Mouse (Mus musculus) embryonic facial prominence, embryonic 15.5 days (tissue): Measurements from ENCODE around the gene Anks1. TPM values are rescaled to one million over a fixed set of nuclear protein-coding genes. Genes with fewer than 3 reads are reported as not detected.

ENCODE experiments used
- ATAC-seq: fragments of 200-750 bp; cut with Nextera tagmentation; 2 replicates; pipeline ENCODE4 v1.8.0; 2017; ENCODE audit warnings: low read depth, moderate TSS enrichment; ENCODE audit not compliant: insufficient number of reproducible peaks, low FRiP score, low TSS enrichment
- H3K27ac ChIP-seq: fragments of 300-500 bp; sonication (generic); replicated peaks from 2 replicates; pipeline ENCODE4 v1.5.1; 2015; ENCODE audit warnings: mild to moderate bottlenecking, inconsistent platforms
- H3K27me3 ChIP-seq: fragments of 300-500 bp; sonication (generic); 2 replicates; pipeline ENCODE4 v1.6.1; 2015; ENCODE audit warnings: inconsistent platforms
- H3K36me3 ChIP-seq: fragments of 300-500 bp; sonication (generic); 2 replicates; pipeline ENCODE4 v1.6.1; 2015; ENCODE audit warnings: mild to moderate bottlenecking, inconsistent platforms
- H3K4me1 ChIP-seq: fragments of 300-500 bp; sonication (generic); 2 replicates; pipeline ENCODE4 v1.6.1; 2015; ENCODE audit warnings: inconsistent platforms
- H3K4me2 ChIP-seq: fragments of 300-500 bp; sonication (generic); replicated peaks from 2 replicates; pipeline ENCODE4 v1.6.1; 2015; ENCODE audit warnings: mild to moderate bottlenecking, inconsistent platforms
- H3K4me3 ChIP-seq: fragments of 300-500 bp; sonication (generic); replicated peaks from 2 replicates; pipeline ENCODE4 v1.5.1; 2015; ENCODE audit warnings: mild to moderate bottlenecking, inconsistent platforms
- H3K9ac ChIP-seq: fragments of 300-500 bp; sonication (generic); 2 replicates; pipeline ENCODE4 v1.6.1; 2015; ENCODE audit warnings: inconsistent platforms
- H3K9me3 ChIP-seq: fragments of 300-500 bp; sonication (generic); replicated peaks from 2 replicates; pipeline ENCODE4 v1.6.1; 2016; ENCODE audit warnings: inconsistent platforms
- WGBS: fragments of 180-500 bp; shearing (Covaris S2); methylation state at CpG from one replicate; pipeline ENCODE4 v1.1.7; 2015; 5-methylcytosine and 5-hydroxymethylcytosine counted together
- polyA plus RNA-seq: library from polyadenylated mRNA; unstranded; fragments of >200 nt; fragmentation: Nextera tagmentation; extraction: Ambion mirVana; gene quantifications from 2 replicates; pipeline ENCODE4 v1.2.1, GENCODE M21; 2015

The Anks1 gene
- polyA plus RNA-seq, 1 experiment from 2014 or later: 15.3 TPM

DNA sequence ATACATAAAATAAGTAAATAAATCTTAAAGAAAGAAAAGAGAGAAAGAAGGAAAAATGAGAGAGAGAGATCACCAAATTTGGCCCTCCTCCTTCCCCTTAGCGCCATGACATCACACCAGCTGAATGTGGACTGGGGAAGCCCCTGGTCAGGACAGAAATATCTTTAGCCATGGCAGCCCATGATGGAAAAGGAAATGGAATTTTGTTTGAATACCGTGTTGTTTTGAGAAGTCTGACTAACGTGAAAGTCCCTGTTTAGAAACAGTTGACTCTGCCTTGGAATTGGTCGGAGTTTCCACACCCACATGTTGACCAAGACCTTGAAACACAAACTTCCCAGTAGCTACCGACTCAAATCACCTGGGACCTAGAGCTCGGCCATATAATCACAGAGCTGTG, 195.3 kb downstream of the Anks1 start:
- peaks cover 12% of the 10 kb centered on the region for H3K4me1 ChIP-seq
- H3K9me3 ChIP-seq: no peaks in the 10 kb centered on the region
- H3K27me3 ChIP-seq: no peaks in the 10 kb centered on the region
- ATAC-seq: no peak
- 70% methylated on average over 6 of the region's 6 CpGs for WGBS
- H3K36me3 ChIP-seq: no peaks in the 10 kb centered on the region
- H3K4me3 ChIP-seq: no peak overlapping the region
- H3K9ac ChIP-seq: no peak overlapping the region
- H3K27ac ChIP-seq: no peak overlapping the region
- no peak overlapping the region for H3K4me2 ChIP-seq

DNA sequence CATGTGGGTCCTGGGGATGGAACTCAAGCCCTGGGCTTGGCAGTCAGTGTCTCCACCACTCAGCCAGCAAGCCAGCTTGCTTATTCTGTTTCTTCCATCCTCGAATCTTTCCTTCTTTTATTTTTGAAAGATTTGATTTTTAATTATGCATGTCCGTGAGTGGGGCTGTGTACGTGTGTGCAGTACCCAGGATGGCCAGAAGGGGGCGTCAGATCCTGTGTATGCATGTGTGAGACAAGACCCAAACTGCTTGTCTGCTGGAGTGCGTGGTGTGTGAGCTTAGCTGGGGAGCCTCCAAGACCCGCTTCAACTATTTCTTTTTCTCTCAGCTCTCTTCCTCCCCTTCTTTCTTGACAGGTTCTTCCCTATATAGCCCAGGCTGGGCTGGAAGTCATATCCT, 197.2 kb downstream of the Anks1 start:
- no peak for ATAC-seq
- Histone ChIP-seq H3K4me3 (no peak overlapping the region), H3K9me3 (no peaks in the 10 kb centered on the region), H3K4me2 (no peak overlapping the region), H3K27me3 (no peaks in the 10 kb centered on the region), H3K27ac (no peak overlapping the region), H3K4me1 (peaks cover 8% of the 10 kb centered on the region), H3K9ac (no peak overlapping the region), H3K36me3 (no peaks in the 10 kb centered on the region)
- WGBS: 76% methylated on average over 6 of the region's 6 CpGs

DNA sequence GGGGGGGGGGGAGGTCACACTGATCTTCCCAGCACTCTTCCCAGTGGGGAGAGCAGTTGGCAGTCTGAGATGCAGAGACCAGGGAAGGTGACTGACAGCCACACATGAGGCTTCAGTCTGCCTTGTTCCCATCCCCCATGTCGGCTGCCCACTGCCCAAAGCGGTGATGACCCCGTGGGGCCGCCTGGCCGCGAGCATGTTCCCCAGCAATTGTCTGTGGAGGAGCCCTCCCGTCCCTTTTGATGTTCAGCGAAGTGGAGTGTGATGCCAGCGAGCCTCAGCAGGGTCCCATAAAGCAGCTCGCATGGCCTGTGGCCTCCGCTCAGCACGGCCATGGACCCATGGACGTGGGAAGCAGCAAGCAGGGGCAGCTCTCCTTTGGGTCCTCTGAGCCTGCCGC, 198.2 kb downstream of the Anks1 start:
- H3K27ac ChIP-seq: no peak overlapping the region
- no peaks in the 10 kb centered on the region for H3K27me3 ChIP-seq
- H3K4me3 ChIP-seq: no peak overlapping the region
- H3K36me3 ChIP-seq: no peaks in the 10 kb centered on the region
- no peaks in the 10 kb centered on the region for H3K9me3 ChIP-seq
- H3K9ac ChIP-seq: no peak overlapping the region
- no peak overlapping the region for H3K4me2 ChIP-seq
- 21% methylated on average over 14 of the region's 14 CpGs for WGBS
- ATAC-seq: no peak
- H3K4me1 ChIP-seq: no peaks in the 10 kb centered on the region

DNA sequence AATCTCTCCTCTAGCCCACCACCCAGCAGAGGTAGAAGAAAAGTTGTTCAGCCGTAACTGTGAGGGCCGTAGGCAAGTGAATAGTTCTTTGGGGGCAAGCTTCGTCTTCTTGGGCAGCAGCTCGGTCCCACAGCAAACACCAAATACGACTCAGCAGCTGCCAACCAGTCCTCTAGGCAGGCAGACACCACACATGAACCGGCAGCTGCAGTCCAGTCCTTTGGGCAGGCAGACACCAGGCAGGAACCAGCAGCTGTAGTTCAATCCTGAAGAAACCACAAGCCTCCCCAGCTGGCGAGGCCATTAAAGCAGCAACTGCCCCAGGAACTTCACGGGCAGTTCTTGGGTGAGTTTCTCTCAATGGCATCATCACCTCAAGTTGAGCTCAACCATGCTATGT, 203.2 kb downstream of the Anks1 start:
- no peak overlapping the region for H3K4me3 ChIP-seq
- no peak overlapping the region for H3K4me2 ChIP-seq
- ATAC-seq: no peak
- H3K4me1 ChIP-seq: peaks cover 13% of the 10 kb centered on the region; the same call in 1 of the 2 replicates
- no peaks in the 10 kb centered on the region for H3K36me3 ChIP-seq
- 87% methylated on average over 8 of the region's 8 CpGs for WGBS
- no peaks in the 10 kb centered on the region for H3K9me3 ChIP-seq
- no peak overlapping the region for H3K27ac ChIP-seq
- H3K27me3 ChIP-seq: no peaks in the 10 kb centered on the region
- H3K9ac ChIP-seq: no peak overlapping the region

Other genes with a start within 250 kb of the Anks1 start
- gene Spdef, start 180.4 kb upstream of the Anks1 start, polyA plus RNA-seq: 0.35 and 0.95 TPM in 2 replicates
- 18.2 and 20.6 TPM in 2 replicates for gene D17Wsu92e, start 88.7 kb upstream of the Anks1 start, polyA plus RNA-seq
- 271 and 285 TPM in 2 replicates for gene Snrpc, start 71.2 kb upstream of the Anks1 start, polyA plus RNA-seq
- 5.1 and 6.2 TPM in 2 replicates for gene Uhrf1bp1, start 52.9 kb upstream of the Anks1 start, polyA plus RNA-seq
- gene Taf11, start 538 bp downstream of the Anks1 start, polyA plus RNA-seq: 65.5 and 65.9 TPM in 2 replicates
- gene Tcp11, start 171.3 kb downstream of the Anks1 start, polyA plus RNA-seq: 4.7 and 9.0 TPM in 2 replicates
- gene Scube3, start 232.8 kb downstream of the Anks1 start, polyA plus RNA-seq: 6.6 and 6.9 TPM in 2 replicates